Mouse (Mus musculus) right cerebral cortex, postnatal 4 days (tissue): ENCODE results near the gene Olfr1461.

Source experiments
- DNase-seq: peaks from one replicate; pipeline ENCODE4 v3.0.0-alpha.2; 2022

Olfr1461 gene

DNA sequence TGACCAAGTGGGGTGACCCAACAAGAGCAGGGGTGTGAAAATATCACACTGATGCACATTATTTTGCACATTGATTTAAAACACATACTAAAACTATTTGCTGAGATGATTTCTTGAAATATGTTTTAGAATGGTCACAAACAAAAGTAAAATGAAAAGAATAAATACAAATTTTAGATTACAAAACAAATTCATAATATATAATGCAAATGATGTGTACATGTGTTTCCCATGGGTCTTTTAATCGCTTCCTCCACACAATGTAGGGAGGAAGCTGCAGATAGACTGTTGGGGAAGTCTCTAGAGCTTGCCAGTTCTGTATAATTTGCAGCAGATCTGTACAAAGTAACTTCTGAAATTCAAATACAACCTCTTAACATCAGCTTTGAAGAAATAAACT lies at the start of gene Olfr1461:
Gene Olfr1461 (plus strand): TSS at position 301 of the 400 bp plus-strand sequence.
- no peak for DNase-seq

DNA sequence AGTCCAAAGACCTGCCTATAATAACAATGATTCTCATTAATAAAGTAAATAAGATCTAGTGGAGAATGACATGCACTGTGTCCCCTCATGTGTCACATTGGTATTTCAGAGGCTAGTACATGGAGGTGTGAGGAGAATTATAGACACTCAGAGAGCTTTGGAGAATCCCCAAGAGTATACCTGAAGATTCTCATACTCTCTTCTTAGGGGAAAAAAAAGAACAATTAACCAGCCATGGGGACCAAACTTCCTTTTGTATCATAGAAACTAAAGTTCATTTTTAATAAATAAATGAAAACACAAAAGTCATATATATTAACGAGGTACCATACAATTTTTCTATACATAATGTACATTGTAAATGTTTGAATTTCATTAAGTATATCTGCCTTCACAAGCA lies 13.4 kb upstream of the Olfr1461 start, which contains the start of gene Olfr1459:
Gene Olfr1459 (minus strand): TSS at position 101 of the 400 bp plus-strand sequence.
- DNase-seq, result no peak

DNA sequence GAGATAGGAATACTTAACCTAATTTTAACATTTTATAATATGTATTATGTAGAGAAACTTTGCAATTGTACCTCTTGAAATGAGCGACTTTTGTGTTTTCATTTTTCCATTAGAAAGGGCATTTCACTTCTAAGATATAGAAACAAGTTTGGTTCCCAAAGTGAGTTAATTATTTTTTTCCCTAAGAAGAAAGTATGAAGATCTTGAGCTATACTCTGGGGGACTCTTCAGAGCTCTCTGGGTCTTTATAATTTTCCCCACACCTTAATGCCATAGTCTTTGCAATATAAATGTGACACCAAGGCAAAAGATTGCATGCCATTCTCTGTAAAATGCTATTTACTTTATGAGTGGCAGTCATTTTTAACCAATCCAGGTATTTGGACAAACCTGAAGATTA lies 22.6 kb downstream of the Olfr1461 start, which contains the start of gene Olfr1462:
Gene Olfr1462 (plus strand): TSS at position 301 of the 400 bp plus-strand sequence.
- DNase-seq, result no peak
